Mouse (Mus musculus): Measurements from ENCODE around the gene Olfr1164. TPM values are rescaled to one million over a fixed set of nuclear protein-coding genes. Genes with fewer than 3 reads are reported as not detected.

Olfr1164 gene
- not detected in 2 replicates for polyA plus RNA-seq (2012; rRNA removed)

- Histone ChIP-seq H3K27ac (ENCODE audit: insufficient read depth, low read length) (no peak within 1 kb of the TSS), H3K4me1 (ENCODE audit: control insufficient read depth, insufficient read depth, low read length) (no peaks in the 10 kb centered on the region), H3K4me3 (ENCODE audit: insufficient read depth, low read length) (no peak within 1 kb of the TSS)
- TF ChIP-seq CTCF (IDR thresholded peaks at IDR 0.05; ENCODE audit: extremely low read depth, insufficient read depth, low read length) (no peak), POLR2A (IDR thresholded peaks at IDR 0.05; ENCODE audit: extremely low read depth, insufficient read depth, low read length) (no peak)
These were observed at the start of gene Olfr1164 for GRCm38 (mm10) chr2:88093866-88094265. Gene Olfr1164, minus strand, starts transcription at chr2:88093966.

- TF ChIP-seq CTCF (IDR thresholded peaks at IDR 0.05; ENCODE audit: extremely low read depth, insufficient read depth, low read length) (no peak), POLR2A (IDR thresholded peaks at IDR 0.05; ENCODE audit: extremely low read depth, insufficient read depth, low read length) (no peak)
These were observed 34.4 kb upstream of the Olfr1164 start, which contains the start of gene Olfr1166 for GRCm38 (mm10) chr2:88128172-88128571. Gene Olfr1166, minus strand, starts transcription at chr2:88128272.

GRCm38 (mm10) chr2:88071730-88072129, 22.0 kb downstream of the Olfr1164 start, which contains the start of gene Olfr1163:
Gene Olfr1163, minus strand, starts transcription at chr2:88071830.
- no peak within 1 kb of the TSS for H3K27ac ChIP-seq (ENCODE audit: insufficient read depth, low read length)
- H3K4me1 ChIP-seq (ENCODE audit: control insufficient read depth, insufficient read depth, low read length): no peaks in the 10 kb centered on the region
- TF ChIP-seq CTCF (IDR thresholded peaks at IDR 0.05; ENCODE audit: extremely low read depth, insufficient read depth, low read length) (no peak), POLR2A (IDR thresholded peaks at IDR 0.05; ENCODE audit: extremely low read depth, insufficient read depth, low read length) (no peak)
- H3K4me3 ChIP-seq (ENCODE audit: insufficient read depth, low read length): no peak within 1 kb of the TSS

More at GRCm38 (mm10) chr2:88128172-88128571, 34.4 kb upstream of the Olfr1164 start, which contains the start of gene Olfr1166:
- Histone ChIP-seq H3K27ac (ENCODE audit: insufficient read depth, low read length) (no peak within 1 kb of the TSS), H3K4me3 (ENCODE audit: insufficient read depth, low read length) (no peak within 1 kb of the TSS), H3K4me1 (ENCODE audit: control insufficient read depth, insufficient read depth, low read length) (no peaks in the 10 kb centered on the region)

- no peak for TF ChIP-seq CTCF (IDR thresholded peaks at IDR 0.05; ENCODE audit: extremely low read depth, insufficient read depth, low read length)
- TF ChIP-seq POLR2A (IDR thresholded peaks at IDR 0.05; ENCODE audit: extremely low read depth, insufficient read depth, low read length): no peak
- no peaks in the 10 kb centered on the region for H3K4me1 ChIP-seq (ENCODE audit: control insufficient read depth, insufficient read depth, low read length)
- H3K27ac ChIP-seq (ENCODE audit: insufficient read depth, low read length): no peak overlapping the region
- H3K4me3 ChIP-seq (ENCODE audit: insufficient read depth, low read length): no peak overlapping the region
These were observed 30.2 kb downstream of the Olfr1164 start for GRCm38 (mm10) chr2:88063587-88063986.

GRCm38 (mm10) chr2:88051029-88051428, 42.7 kb downstream of the Olfr1164 start, which contains the start of gene Olfr1162:
Gene Olfr1162, minus strand, starts transcription at chr2:88051129.
- no peak for TF ChIP-seq CTCF (IDR thresholded peaks at IDR 0.05; ENCODE audit: extremely low read depth, insufficient read depth, low read length)
- H3K27ac ChIP-seq (ENCODE audit: insufficient read depth, low read length): no peak within 1 kb of the TSS
- H3K4me3 ChIP-seq (ENCODE audit: insufficient read depth, low read length): no peak within 1 kb of the TSS
- no peaks in the 10 kb centered on the region for H3K4me1 ChIP-seq (ENCODE audit: control insufficient read depth, insufficient read depth, low read length)

Other genes starting within 250 kb of the Olfr1164 start
- not detected in 2 replicates for gene Olfr1150-ps1, start 250.0 kb downstream of the Olfr1164 start, polyA plus RNA-seq (2012; rRNA removed)
- not detected in 2 replicates for gene Olfr1151, start 238.1 kb downstream of the Olfr1164 start, polyA plus RNA-seq (2012; rRNA removed)
- not detected in 2 replicates for gene Olfr1152, start 227.5 kb downstream of the Olfr1164 start, polyA plus RNA-seq (2012; rRNA removed)
- not detected in 2 replicates for gene Olfr1153, start 199.0 kb downstream of the Olfr1164 start, polyA plus RNA-seq (2012; rRNA removed)
- gene Olfr1154, start 188.8 kb downstream of the Olfr1164 start, polyA plus RNA-seq (2012; rRNA removed): not detected in 2 replicates
- not detected in 2 replicates for gene Olfr1155, start 148.8 kb downstream of the Olfr1164 start, polyA plus RNA-seq (2012; rRNA removed)
- not detected in 2 replicates for gene Olfr1156, start 140.9 kb downstream of the Olfr1164 start, polyA plus RNA-seq (2012; rRNA removed)
- gene Olfr1157, start 125.7 kb downstream of the Olfr1164 start, polyA plus RNA-seq (2012; rRNA removed): not detected in 2 replicates
- gene Olfr74, start 119.3 kb downstream of the Olfr1164 start, polyA plus RNA-seq (2012; rRNA removed): not detected in 2 replicates
- not detected in 2 replicates for gene Olfr1158, start 103.9 kb downstream of the Olfr1164 start, polyA plus RNA-seq (2012; rRNA removed)
- gene Olfr1160, start 85.7 kb downstream of the Olfr1164 start, polyA plus RNA-seq (2012; rRNA removed): not detected in 2 replicates
- gene Olfr1161, start 71.2 kb downstream of the Olfr1164 start, polyA plus RNA-seq (2012; rRNA removed): not detected in 2 replicates
- not detected in 2 replicates for gene Olfr73, start 56.3 kb downstream of the Olfr1164 start, polyA plus RNA-seq (2012; rRNA removed)
- gene Olfr1162, start 42.8 kb downstream of the Olfr1164 start, polyA plus RNA-seq (2012; rRNA removed): not detected in 2 replicates
- gene Olfr1163, start 22.1 kb downstream of the Olfr1164 start, polyA plus RNA-seq (2012; rRNA removed): not detected in 2 replicates
- not detected in 2 replicates for gene Olfr1166, start 34.3 kb upstream of the Olfr1164 start, polyA plus RNA-seq (2012; rRNA removed)
- gene Olfr1167, start 61.2 kb upstream of the Olfr1164 start, polyA plus RNA-seq (2012; rRNA removed): not detected in 2 replicates
- not detected in 2 replicates for gene Olfr1168, start 87.9 kb upstream of the Olfr1164 start, polyA plus RNA-seq (2012; rRNA removed)
- not detected in 2 replicates for gene Olfr1170, start 134.4 kb upstream of the Olfr1164 start, polyA plus RNA-seq (2012; rRNA removed)
- not detected in 2 replicates for gene Olfr1173, start 185.9 kb upstream of the Olfr1164 start, polyA plus RNA-seq (2012; rRNA removed)
- gene Olfr1174-ps, start 221.2 kb upstream of the Olfr1164 start, polyA plus RNA-seq (2012; rRNA removed): not detected in 2 replicates
- gene Olfr1175-ps, start 233.2 kb upstream of the Olfr1164 start, polyA plus RNA-seq (2012; rRNA removed): not detected in 2 replicates
- not detected in 2 replicates for gene Olfr1176, start 242.8 kb upstream of the Olfr1164 start, polyA plus RNA-seq (2012; rRNA removed)